Mouse (Mus musculus) right cerebral cortex, postnatal 4 days (tissue): ENCODE measurements at regions not wholly inside any gene's neighbourhood (a gene's known extent, or its start where the extent isn't known, plus 50 kb on each side); places are given as distances from the start of the nearest gene placed in this dataset.

ENCODE experiments used
- DNase-seq: peaks from one replicate; pipeline ENCODE4 v3.0.0-alpha.2; 2022

- no peak for DNase-seq
Measured at GRCm38 (mm10) chr9:112429196-112429595, 193.5 kb upstream of the Arpp21 start.

DNA sequence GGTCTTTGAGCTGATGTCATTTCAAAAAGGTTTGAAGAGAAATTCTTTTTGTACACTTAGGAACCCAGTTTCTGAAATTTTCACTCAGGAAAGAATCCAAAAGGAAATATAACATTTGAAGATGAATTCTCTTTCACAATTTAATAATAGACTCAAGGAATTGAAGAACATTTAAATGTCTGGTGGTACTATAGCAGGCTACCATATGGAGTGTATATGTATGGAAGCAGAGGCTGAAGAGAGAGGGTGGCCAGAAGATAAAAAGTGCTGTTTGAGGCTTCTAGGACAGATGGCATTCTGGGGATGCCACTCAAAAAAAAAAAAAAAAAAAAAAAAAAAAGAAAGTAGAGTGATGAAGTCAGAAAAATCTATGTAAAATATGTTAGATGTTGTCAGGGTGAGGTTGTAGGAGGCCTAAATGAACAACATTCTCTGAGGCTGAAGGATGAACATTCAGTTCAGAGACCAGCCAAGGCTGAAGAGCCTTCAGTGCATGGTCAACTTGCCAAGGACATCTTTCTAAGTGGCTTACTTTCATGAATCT lies 170.1 kb upstream of the Arpp21 start:
- no peak for DNase-seq

GRCm38 (mm10) chr9:112370746-112371145 lies 135.0 kb upstream of the Arpp21 start:
- DNase-seq = no peak

DNA sequence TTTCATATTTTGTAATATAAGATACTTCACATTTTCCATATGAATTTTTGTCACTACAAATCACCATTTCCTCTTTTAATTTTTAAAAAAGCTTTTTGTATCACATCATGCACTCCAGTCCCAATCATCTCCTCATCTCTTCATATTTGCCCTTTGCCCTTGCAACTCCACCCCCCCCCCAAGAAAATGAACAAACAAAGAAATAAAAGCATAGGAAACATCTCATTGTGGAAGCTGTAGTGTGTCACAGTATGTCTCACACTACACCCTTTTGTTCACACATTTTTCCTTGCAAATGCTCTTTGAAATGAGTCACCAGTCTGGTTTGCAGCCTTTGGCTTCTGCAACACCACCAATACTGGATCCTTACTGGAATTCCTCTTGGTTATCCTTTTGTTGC lies 131.6 kb upstream of the Arpp21 start:
- no peak for DNase-seq

- no peak for DNase-seq
Measured at GRCm38 (mm10) chr9:112361355-112361754, 125.6 kb upstream of the Arpp21 start.

DNA sequence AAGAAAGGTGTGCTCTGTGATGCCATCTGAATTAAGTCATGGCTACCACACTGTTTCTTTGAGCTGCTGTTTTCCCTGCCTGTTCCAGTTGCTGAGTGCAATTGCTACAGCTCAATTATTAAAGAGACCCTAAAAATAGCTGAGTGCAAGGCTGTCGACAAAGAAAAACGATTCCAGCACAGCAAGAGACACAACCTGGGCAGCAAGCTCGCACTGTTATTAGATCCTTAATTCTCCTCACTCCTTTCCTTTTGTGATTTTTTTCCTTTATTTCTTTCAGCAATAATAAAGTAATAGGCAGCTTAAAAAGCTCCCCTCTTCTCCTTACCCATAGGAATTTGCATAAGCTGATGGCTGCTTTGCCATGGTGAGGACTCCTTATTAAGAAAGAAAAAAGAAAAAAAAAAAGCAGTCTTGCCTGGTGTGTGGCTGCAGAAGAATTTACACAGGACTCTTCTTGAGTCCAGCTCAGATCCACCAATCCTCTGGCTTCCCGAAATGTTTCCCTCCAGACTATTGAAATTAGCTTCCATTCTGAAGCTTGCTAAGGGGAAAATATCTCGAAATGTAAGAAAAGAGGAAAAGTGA lies 123.1 kb upstream of the Arpp21 start:
- DNase-seq = no peak

DNA sequence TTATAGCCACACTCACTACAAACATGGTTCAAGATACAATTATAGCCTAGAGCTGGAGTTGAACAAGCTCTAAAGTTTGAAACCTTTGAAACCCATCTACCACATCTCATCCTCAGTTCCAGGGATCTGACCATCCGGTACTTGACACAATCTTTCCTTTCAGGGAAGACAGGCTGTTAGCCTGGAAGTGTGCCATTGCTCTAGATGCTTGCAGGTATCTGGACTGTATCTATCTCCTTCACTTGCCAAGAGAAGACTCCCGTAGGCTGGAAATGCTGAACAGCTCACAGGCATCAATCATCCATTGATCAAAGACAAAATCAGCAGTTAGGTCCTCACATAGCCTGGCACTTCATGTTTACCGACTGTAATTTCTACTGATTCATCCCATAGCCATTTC lies 117.5 kb upstream of the Arpp21 start:
- DNase-seq = no peak

- no peak for DNase-seq
Measured at GRCm38 (mm10) chr9:112348942-112349341, 113.2 kb upstream of the Arpp21 start.

GRCm38 (mm10) chr9:112344792-112345191 lies 109.1 kb upstream of the Arpp21 start:
- DNase-seq = no peak

DNA sequence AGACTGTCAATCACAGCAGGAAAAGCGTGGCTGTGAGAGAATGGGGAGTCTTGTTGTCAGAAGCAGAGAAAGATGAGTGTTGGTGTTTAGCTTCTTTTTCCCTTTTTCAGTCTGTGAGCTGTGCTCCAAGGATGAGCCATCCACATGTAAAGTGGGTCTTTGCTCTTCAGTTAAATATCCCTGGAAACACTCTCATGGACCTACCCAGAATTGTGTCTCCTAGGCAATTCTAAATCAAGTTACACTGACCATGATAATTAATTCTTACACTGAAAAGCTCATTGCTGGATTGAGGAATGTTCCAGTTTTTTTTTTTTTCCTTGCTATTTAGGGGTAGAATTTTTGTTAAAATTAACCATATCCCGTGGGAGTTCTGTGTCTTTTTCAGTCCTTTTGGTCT lies 104.6 kb upstream of the Arpp21 start:
- DNase-seq = no peak

- DNase-seq = no peak
Measured at GRCm38 (mm10) chr9:112320016-112320415, 84.3 kb upstream of the Arpp21 start.

GRCm38 (mm10) chr9:112308950-112309349 lies 73.2 kb upstream of the Arpp21 start:
- no peak for DNase-seq

- peak; percentile 14 for DNase-seq
Measured at GRCm38 (mm10) chr9:112307837-112308236, 72.1 kb upstream of the Arpp21 start.

GRCm38 (mm10) chr9:112291875-112292274 lies 56.1 kb upstream of the Arpp21 start:
- DNase-seq = no peak
